8 mouse cellular contexts compared by ENCODE assay signal in the genomic region with DNA sequence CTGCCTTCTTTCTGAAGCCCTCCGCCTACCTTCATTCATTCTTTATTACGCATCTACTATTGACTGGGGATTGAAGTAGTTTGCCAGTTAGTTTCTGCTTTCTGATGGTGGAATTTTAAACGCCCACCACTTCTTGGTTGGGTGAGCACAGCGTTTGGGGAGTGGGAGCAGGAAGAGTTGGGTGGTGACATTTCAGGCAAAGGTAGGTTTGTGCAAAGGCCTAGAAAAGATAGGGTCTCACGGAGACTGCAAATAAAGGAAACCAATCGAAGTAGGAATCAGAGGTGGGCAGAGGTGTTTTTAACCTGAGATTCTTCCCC. TPM values are rescaled to one million over a fixed set of nuclear protein-coding genes. Genes with fewer than 3 reads are reported as not detected.
DNase-seq lines count a peak whose midpoint lies in the region; ATAC-seq and TF ChIP-seq lines count a peak whose summit lies in the region.

No protein-coding gene starts in this region.

- no peaks in the 10 kb centered on the region for H3K27me3 ChIP-seq in thymus, adult 2 months (ENCODE audit: control insufficient read depth, insufficient read depth, low read length)
- no peaks in the 10 kb centered on the region for H3K27me3 ChIP-seq in liver, embryonic 13.5 days

- peak overlapping the region; percentile 97 for H3K27ac ChIP-seq in gastrocnemius, adult 2 months
- no peak overlapping the region for H3K27ac ChIP-seq in thymus, adult 2 months (ENCODE audit: control insufficient read depth, insufficient read depth, low read length)
- peak overlapping the region; percentile 69 for H3K27ac ChIP-seq in liver, embryonic 13.5 days

- H3K36me3 ChIP-seq in thymus, adult 2 months (ENCODE audit: control insufficient read depth, insufficient read depth, low read length): no peaks in the 10 kb centered on the region
- peaks cover 22% of the 10 kb centered on the region for H3K36me3 ChIP-seq in liver, embryonic 13.5 days

- H3K4me3 ChIP-seq in gastrocnemius, adult 2 months: peak overlapping the region; percentile 96
- no peak overlapping the region for H3K4me3 ChIP-seq in thymus, adult 2 months (ENCODE audit: control insufficient read depth, insufficient read depth, low read length)
- H3K4me3 ChIP-seq in liver, embryonic 13.5 days (replicated peaks): peak overlapping the region; percentile 91

- peak overlapping the region; percentile 88 for H3K4me2 ChIP-seq in liver, embryonic 13.5 days

- ATAC-seq in liver, embryonic 13.5 days (ENCODE audit: low read depth): no peak
- no peak for ATAC-seq in frontal cortex, adult (ENCODE audit: low TSS enrichment)

- TF ChIP-seq CTCF in gastrocnemius, adult 2 months (IDR thresholded peaks at IDR 0.05): no peak
- no peak for TF ChIP-seq CTCF in thymus, adult 2 months (IDR thresholded peaks at IDR 0.05; ENCODE audit: borderline replicate concordance, control insufficient read depth, extremely low read depth, insufficient read depth, low read length, poor library complexity)

- TF ChIP-seq POLR2A in thymus, adult 2 months (IDR thresholded peaks at IDR 0.05; ENCODE audit: control insufficient read depth, extremely low read depth, insufficient read depth, low read length, poor library complexity): no peak

- peaks cover 5% of the 10 kb centered on the region for H3K4me1 ChIP-seq in thymus, adult 2 months (replicated peaks; ENCODE audit: control insufficient read depth, insufficient read depth, low read length)
- peaks cover 35% of the 10 kb centered on the region for H3K4me1 ChIP-seq in liver, embryonic 13.5 days (replicated peaks)

- no peak for DNase-seq in gastrocnemius, adult 2 months
- DNase-seq in gastrocnemius, postnatal 10 days: no peak
- peak; percentile 7 for DNase-seq in thymus, adult 2 months
- DNase-seq in thymus, postnatal 10 days (ENCODE audit: low spot score in 2 of 2): no peak
- no peak for DNase-seq in liver, embryonic 13.5 days
- no peak for DNase-seq in adrenal gland, postnatal 36 days
- no peak for DNase-seq in thymus, postnatal 36 days

- peak overlapping the region; percentile 79 for H3K9ac ChIP-seq in liver, embryonic 13.5 days

- no peaks in the 10 kb centered on the region for H3K9me3 ChIP-seq in liver, embryonic 13.5 days (replicated peaks)

- 16% methylated on average over 6 of the region's 6 CpGs for WGBS in thymus, adult 2 months
- WGBS in liver, embryonic 13.5 days (ENCODE audit: insufficient replicate concordance): 4% methylated on average over 6 of the region's 6 CpGs

- intact Hi-C loops in gastrocnemius, adult 2 months (cut with DNase I): loop anchor here (2.0 kb wide), 1 partner anchor 26 kb away; the partner anchor contains the start of gene Ppih

RNA-seq across cellular contexts. Expression of gene Ybx1, which starts 0.7 kb away (rescaled TPM):
- 100 to 1,000 TPM; 664 to 696 TPM for total RNA-seq in gastrocnemius, adult 2 months (2021)
- 100 to 1,000 TPM; 547 to 553 TPM for total RNA-seq in gastrocnemius, postnatal 10 days (2021)
- polyA plus RNA-seq in thymus, adult 2 months (2012; rRNA removed): 156 and 199 TPM in 2 replicates
- 342 and 392 TPM in 2 replicates for polyA plus RNA-seq in liver, embryonic 13.5 days (2015; fragmentation: Nextera tagmentation; extraction: Ambion mirVana)
- 100 to 1,000 TPM; 639 to 803 TPM for total RNA-seq in adrenal gland, postnatal 36 days (2021)

RNA-seq across cellular contexts. Expression of gene Ppih, which starts 25.3 kb away (rescaled TPM):
- 1 to 10 TPM; 8.1 to 9.6 TPM for total RNA-seq in gastrocnemius, adult 2 months (2021)
- total RNA-seq in gastrocnemius, postnatal 10 days (2021): 10 to 100 TPM; 15.2 to 15.4 TPM
- polyA plus RNA-seq in thymus, adult 2 months (2012; rRNA removed): 21.2 and 26.6 TPM in 2 replicates
- 87.9 and 92.5 TPM in 2 replicates for polyA plus RNA-seq in liver, embryonic 13.5 days (2015; fragmentation: Nextera tagmentation; extraction: Ambion mirVana)
- 10 to 100 TPM; 20.0 to 20.3 TPM for total RNA-seq in adrenal gland, postnatal 36 days (2021)

RNA-seq across cellular contexts. Expression of gene Cldn19, which starts 39.9 kb away (rescaled TPM):
- total RNA-seq in gastrocnemius, adult 2 months (2021): 1 to 10 TPM in 1 of 2 experiments, under 1 TPM in 1; 0.86 to 1.1 TPM
- 10 to 100 TPM; 12.8 to 17.0 TPM for total RNA-seq in gastrocnemius, postnatal 10 days (2021)
- 0.18 and 0.50 TPM in 2 replicates for polyA plus RNA-seq in thymus, adult 2 months (2012; rRNA removed)
- polyA plus RNA-seq in liver, embryonic 13.5 days (2015; fragmentation: Nextera tagmentation; extraction: Ambion mirVana): not detected in 2 replicates
- total RNA-seq in adrenal gland, postnatal 36 days (2021): under 1 TPM in 1 of 2 experiments, not detected in 1; 0.13 TPM

Comparison
In these comparisons a context has a peak if more than half of its experiments do, and no peak if none do; other contexts are left out.
1. RNA of gene Cldn19, which starts 39.9 kb away (total RNA-seq): 12.8 to 17.0 TPM in gastrocnemius, postnatal 10 days; 0.86 to 1.1 TPM in gastrocnemius, adult 2 months and 0.13 TPM in adrenal gland, postnatal 36 days; every median in the first group is over 4 times any median in the second.